Mouse (Mus musculus) cerebellum, adult 11 months (tissue): ENCODE results near the gene Pdhb.
"Not testable (repeated sequence)": the region's sequence is repeated elsewhere in the genome, so short reads cannot be mapped to it uniquely, and the experiment has no call there.

Source experiments
- DNase-seq: peaks from one replicate; pipeline ENCODE4 v3.0.0; 2022

Pdhb gene

GRCm38 (mm10) chr14:8127971-8128370 lies 44.9 kb downstream of the Pdhb start:
- no peak for DNase-seq

- DNase-seq, result no peak
Measured at GRCm38 (mm10) chr14:8124046-8124881, 48.6 kb downstream of the Pdhb start.

- DNase-seq, result not testable (repeated sequence)
Measured at GRCm38 (mm10) chr14:8123611-8124010, 49.2 kb downstream of the Pdhb start.

GRCm38 (mm10) chr14:8123141-8123540 lies 49.7 kb downstream of the Pdhb start:
- DNase-seq, result no peak

- no peak for DNase-seq
Measured at GRCm38 (mm10) chr14:8119904-8120303, 52.9 kb downstream of the Pdhb start.

- no peak for DNase-seq
Measured at GRCm38 (mm10) chr14:8119454-8119853, 53.4 kb downstream of the Pdhb start.

- DNase-seq, result no peak
Measured at GRCm38 (mm10) chr14:8117371-8117770, 55.5 kb downstream of the Pdhb start.
